Mouse (Mus musculus): ENCODE data around the gene Isoc2a.
A peak's percentile ranks its signal among the peaks of the same experiment; 100 is the strongest.
"Not testable (repeated sequence)": the region's sequence is repeated elsewhere in the genome, so short reads cannot be mapped to it uniquely, and the experiment has no call there.

Gene Isoc2a

GRCm38 (mm10) chr7:4865090-4865489, 11.9 kb upstream of the Isoc2a start:
- DNase-seq (ENCODE audit: low spot score in 2 of 2) = no peak

GRCm38 (mm10) chr7:4865579-4866493, 11.1 kb upstream of the Isoc2a start:
- DNase-seq (ENCODE audit: low spot score in 2 of 2) = peak; percentile 94 to 97

- no peak for DNase-seq (ENCODE audit: low spot score in 2 of 2)
Observed at GRCm38 (mm10) chr7:4866631-4867180, 10.2 kb upstream of the Isoc2a start.

GRCm38 (mm10) chr7:4870133-4870532, 6.8 kb upstream of the Isoc2a start, which contains the start of gene Isoc2b:
Gene Isoc2b (minus strand): TSS chr7:4870258.
- no peak for DNase-seq (ENCODE audit: low spot score in 2 of 2)

GRCm38 (mm10) chr7:4877226-4877625, 273 bp downstream of the Isoc2a start:
- DNase-seq (ENCODE audit: low spot score in 2 of 2) = no peak

- DNase-seq (ENCODE audit: low spot score in 2 of 2) = no peak
Observed at GRCm38 (mm10) chr7:4878186-4878585, 1.2 kb downstream of the Isoc2a start.

- DNase-seq (ENCODE audit: low spot score in 2 of 2) = not testable (repeated sequence)
Observed at GRCm38 (mm10) chr7:4879036-4879435, 2.1 kb downstream of the Isoc2a start.

GRCm38 (mm10) chr7:4886680-4887079, 9.7 kb downstream of the Isoc2a start:
- no peak for DNase-seq (ENCODE audit: low spot score in 2 of 2)

- no peak for DNase-seq (ENCODE audit: low spot score in 2 of 2)
Observed at GRCm38 (mm10) chr7:4895186-4895585, 18.2 kb downstream of the Isoc2a start.

GRCm38 (mm10) chr7:4898851-4899648, 22.1 kb downstream of the Isoc2a start:
- DNase-seq (ENCODE audit: low spot score in 2 of 2) = no peak

- DNase-seq (ENCODE audit: low spot score in 2 of 2) = no peak
Observed at GRCm38 (mm10) chr7:4899649-4900522, 22.9 kb downstream of the Isoc2a start.

GRCm38 (mm10) chr7:4900523-4900851, 23.5 kb downstream of the Isoc2a start:
- DNase-seq (ENCODE audit: low spot score in 2 of 2) = no peak

GRCm38 (mm10) chr7:4901171-4901570, 24.2 kb downstream of the Isoc2a start:
- DNase-seq (ENCODE audit: low spot score in 2 of 2) = no peak

GRCm38 (mm10) chr7:4902404-4902803, 25.5 kb downstream of the Isoc2a start:
- DNase-seq (ENCODE audit: low spot score in 2 of 2) = no peak

- DNase-seq (ENCODE audit: low spot score in 2 of 2) = no peak
Observed at GRCm38 (mm10) chr7:4906466-4906950, 29.6 kb downstream of the Isoc2a start, which contains the start of gene Gm36210. Gene Gm36210 (minus strand): TSS chr7:4906516.

GRCm38 (mm10) chr7:4911561-4911960, 34.6 kb downstream of the Isoc2a start:
- no peak for DNase-seq (ENCODE audit: low spot score in 2 of 2)

GRCm38 (mm10) chr7:4912248-4912647, 35.3 kb downstream of the Isoc2a start:
- DNase-seq (ENCODE audit: low spot score in 2 of 2) = no peak

- peak; percentile 87 to 97 for DNase-seq (ENCODE audit: low spot score in 2 of 2)
Observed at GRCm38 (mm10) chr7:4915007-4915665, 38.2 kb downstream of the Isoc2a start, which contains the start of gene Zfp628. Gene Zfp628 (plus strand): TSS chr7:4915217.

GRCm38 (mm10) chr7:4915669-4916416, 38.9 kb downstream of the Isoc2a start:
- no peak for DNase-seq (ENCODE audit: low spot score in 2 of 2)

GRCm38 (mm10) chr7:4917494-4917893, 40.5 kb downstream of the Isoc2a start:
- no peak for DNase-seq (ENCODE audit: low spot score in 2 of 2)
